Mouse (Mus musculus): ENCODE measurements around the gene Uba6. TPM values are rescaled to one million over a fixed set of nuclear protein-coding genes. Genes with fewer than 3 reads are reported as not detected.

The Uba6 gene
- total and polyA plus RNA-seq, 3 experiments, result 15.2 to 27.3 (median 15.6) TPM

GRCm38 (mm10) chr5:86102176-86102575 lies 70.4 kb downstream of the Uba6 start:
- H3K9ac ChIP-seq (ENCODE audit: insufficient read depth, low read depth), result no peak overlapping the region
- in situ Hi-C loops (cut with MboI; ENCODE audit: low pct_ligation_motif_present, low pct_unique_long_range_greater_than_20kb, low sequenced_read_pairs) (no loop called here), dilution Hi-C loops (cut with MboI; ENCODE audit: extremely low pct_ligation_motif_present, extremely low pct_unique_long_range_greater_than_20kb, low sequenced_read_pairs) (no loop called here)
- no peak for DNase-seq (ENCODE audit: extremely low read depth)
- H3K79me2 ChIP-seq (replicated peaks; ENCODE audit: control insufficient read depth, extremely low read depth, insufficient read depth, poor library complexity, severe bottlenecking), result no peaks in the 10 kb centered on the region
- peaks cover 0 to 6% of the 10 kb centered on the region in 2 experiments; a peak in 2 of 4 replicates for H3K4me1 ChIP-seq (ENCODE audit: control insufficient read depth in 1 of 2, insufficient read depth in 2 of 2)
- peaks cover 2 to 4% of the 10 kb centered on the region in 2 experiments for H3K36me3 ChIP-seq (replicated peaks in 1 of 2; ENCODE audit: control insufficient read depth in 1 of 2, insufficient read depth in 1 of 2, low read length in 1 of 2)
- no peak overlapping the region for H3K27ac ChIP-seq (ENCODE audit: insufficient read depth, low read depth)
- no peak for TF ChIP-seq MEF2A (IDR thresholded peaks at IDR 0.05; ENCODE audit: borderline replicate concordance, low read depth, low read length)
- TF ChIP-seq POLR2AphosphoS2 (IDR thresholded peaks at IDR 0.05; ENCODE audit: low read depth, low read length), result no peak
- TF ChIP-seq SMC3 (IDR thresholded peaks at IDR 0.05; ENCODE audit: low read depth, low read length), result no peak
- no peak for TF ChIP-seq TBP (conservative IDR thresholded peaks at IDR 0.05; ENCODE audit: low read depth, low read length)
- no peak for TF ChIP-seq MYC (IDR thresholded peaks at IDR 0.05; ENCODE audit: low read depth, low read length)
- no peak for TF ChIP-seq CHD1 (IDR thresholded peaks at IDR 0.05; ENCODE audit: low read depth, low read length)
- TF ChIP-seq NELFE (IDR thresholded peaks at IDR 0.05; ENCODE audit: low read depth, low read length), result no peak
- no peak for TF ChIP-seq E2F4 (IDR thresholded peaks at IDR 0.05; ENCODE audit: insufficient replicate concordance, low read depth, low read length)
- no peak for TF ChIP-seq RAD21 (IDR thresholded peaks at IDR 0.05; ENCODE audit: low read depth, low read length)
- TF ChIP-seq KAT2A (IDR thresholded peaks at IDR 0.05; ENCODE audit: insufficient replicate concordance, low read length), result no peak
- no peak for TF ChIP-seq IRF4 (IDR thresholded peaks at IDR 0.05; ENCODE audit: low read depth, low read length)
- TF ChIP-seq PAX5 (IDR thresholded peaks at IDR 0.05; ENCODE audit: low read length), result no peak
- no peak for TF ChIP-seq ZNF384 (IDR thresholded peaks at IDR 0.05; ENCODE audit: low read depth, low read length)
- no peak for TF ChIP-seq ZMIZ1 (IDR thresholded peaks at IDR 0.05; ENCODE audit: low read depth, low read length)
- TF ChIP-seq CTCF (conservative IDR thresholded peaks at IDR 0.05 in 1 of 2, IDR thresholded peaks at IDR 0.05 in 1 of 2; ENCODE audit: low read depth in 2 of 2, low read length in 2 of 2), result no peak
- no peak for TF ChIP-seq ZKSCAN1 (IDR thresholded peaks at IDR 0.05; ENCODE audit: borderline replicate concordance, low read depth, low read length)
- TF ChIP-seq EP300 (IDR thresholded peaks at IDR 0.05; ENCODE audit: low read length), result no peak
- no peak for TF ChIP-seq ELF1 (IDR thresholded peaks at IDR 0.05; ENCODE audit: low read depth, low read length)
- TF ChIP-seq USF2 (conservative IDR thresholded peaks at IDR 0.05; ENCODE audit: low read depth, low read length), result no peak
- H3K27me3 ChIP-seq (replicated peaks), result no peaks in the 10 kb centered on the region
- no peaks in the 10 kb centered on the region for H3K9me3 ChIP-seq (replicated peaks; ENCODE audit: low read length)
- no peak overlapping the region for H3K4me2 ChIP-seq (ENCODE audit: insufficient read depth, low read depth, poor library complexity, severe bottlenecking)
- H3K4me3 ChIP-seq (replicated peaks in 1 of 3; ENCODE audit: low read depth in 2 of 3, low read length in 2 of 3, poor library complexity in 1 of 3), result no peak overlapping the region

- DNase-seq (ENCODE audit: extremely low read depth), result no peak
- Histone ChIP-seq H3K27me3 (replicated peaks) (no peaks in the 10 kb centered on the region), H3K9ac (ENCODE audit: insufficient read depth, low read depth) (no peak overlapping the region), H3K9me3 (replicated peaks; ENCODE audit: low read length) (no peaks in the 10 kb centered on the region), H3K36me3 (replicated peaks in 1 of 2; ENCODE audit: control insufficient read depth in 1 of 2, insufficient read depth in 1 of 2, low read length in 1 of 2) (peaks cover 0 to 2% of the 10 kb centered on the region in 2 experiments), H3K4me1 (ENCODE audit: control insufficient read depth in 1 of 2, insufficient read depth in 2 of 2) (peaks cover 0 to 6% of the 10 kb centered on the region in 2 experiments; a peak in 2 of 4 replicates), H3K79me2 (replicated peaks; ENCODE audit: control insufficient read depth, extremely low read depth, insufficient read depth, poor library complexity, severe bottlenecking) (no peaks in the 10 kb centered on the region), H3K27ac (ENCODE audit: insufficient read depth, low read depth) (no peak overlapping the region), H3K4me2 (ENCODE audit: insufficient read depth, low read depth, poor library complexity, severe bottlenecking) (no peak overlapping the region), H3K4me3 (replicated peaks in 1 of 3; ENCODE audit: low read depth in 2 of 3, low read length in 2 of 3, poor library complexity in 1 of 3) (no peak overlapping the region)
- TF ChIP-seq KAT2A (IDR thresholded peaks at IDR 0.05; ENCODE audit: insufficient replicate concordance, low read length) (no peak), GABPA (IDR thresholded peaks at IDR 0.05; ENCODE audit: insufficient replicate concordance, low read depth, low read length) (no peak), CHD2 (IDR thresholded peaks at IDR 0.05; ENCODE audit: low read length) (no peak), ETS1 (conservative IDR thresholded peaks at IDR 0.05; ENCODE audit: low read depth, low read length) (no peak), CTCF (conservative IDR thresholded peaks at IDR 0.05 in 1 of 2, IDR thresholded peaks at IDR 0.05 in 1 of 2; ENCODE audit: low read depth in 2 of 2, low read length in 2 of 2) (no peak), RAD21 (IDR thresholded peaks at IDR 0.05; ENCODE audit: low read depth, low read length) (no peak), EP300 (IDR thresholded peaks at IDR 0.05; ENCODE audit: low read length) (no peak), ZNF384 (IDR thresholded peaks at IDR 0.05; ENCODE audit: low read depth, low read length) (no peak), PAX5 (IDR thresholded peaks at IDR 0.05; ENCODE audit: low read length) (no peak), UBTF (IDR thresholded peaks at IDR 0.05; ENCODE audit: low read depth, low read length) (no peak), POLR2A (IDR thresholded peaks at IDR 0.05; ENCODE audit: low read depth, low read length) (no peak), MYC (IDR thresholded peaks at IDR 0.05; ENCODE audit: low read depth, low read length) (no peak), USF2 (conservative IDR thresholded peaks at IDR 0.05; ENCODE audit: low read depth, low read length) (no peak)
- in situ Hi-C loops (cut with MboI; ENCODE audit: low pct_ligation_motif_present, low pct_unique_long_range_greater_than_20kb, low sequenced_read_pairs) (no loop called here), dilution Hi-C loops (cut with MboI; ENCODE audit: extremely low pct_ligation_motif_present, extremely low pct_unique_long_range_greater_than_20kb, low sequenced_read_pairs) (no loop called here)
Measured at GRCm38 (mm10) chr5:86100621-86101020, 72.0 kb downstream of the Uba6 start.

All from CH12.LX (cell line).